Mouse (Mus musculus): ENCODE results near the gene Acr. TPM values are rescaled to one million over a fixed set of nuclear protein-coding genes. Genes with fewer than 3 reads are reported as not detected.

Gene Acr
- polyA plus RNA-seq, 1 experiment from 2014 or later: 0.93 TPM

DNA sequence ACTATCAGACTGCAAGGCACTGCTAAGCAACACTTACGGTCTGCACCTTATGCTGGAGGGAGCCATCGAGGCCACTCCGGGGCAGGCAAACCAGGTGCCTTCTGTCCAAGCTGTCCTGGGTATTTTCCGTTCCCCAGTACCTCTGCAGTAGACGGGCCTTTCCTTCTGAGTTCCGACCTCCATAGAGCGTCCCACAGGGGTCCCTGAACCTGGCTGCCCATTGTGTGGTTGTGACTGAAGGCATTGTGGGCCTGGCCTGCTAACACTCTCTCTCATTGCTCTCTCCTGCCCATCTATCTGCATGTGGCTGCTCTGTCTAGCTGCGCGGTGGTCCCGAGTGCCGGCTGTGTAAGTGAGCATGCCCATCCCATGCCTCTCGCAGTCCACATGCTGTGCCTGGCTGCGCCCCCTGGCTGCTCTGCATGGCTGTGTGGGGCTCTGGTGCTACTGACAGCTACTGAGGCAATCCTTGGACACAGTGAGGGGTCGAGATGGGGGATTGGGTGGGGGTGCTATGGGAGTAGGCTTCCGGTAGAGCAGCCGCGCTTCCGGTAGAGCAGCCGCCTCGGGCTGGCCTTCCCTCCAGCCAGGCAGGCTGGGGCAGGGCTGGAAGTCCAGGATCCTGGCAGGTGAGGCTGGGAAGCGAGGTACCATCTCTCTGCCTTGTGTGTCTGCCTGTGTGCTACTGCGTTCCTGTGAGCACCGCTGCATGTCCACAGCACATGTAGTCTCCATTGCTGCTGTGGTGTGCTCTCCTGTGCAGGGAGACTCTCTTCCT is 11.5 kb upstream of the Acr start:
- ATAC-seq: peak; percentile 34
- Histone ChIP-seq H3K27ac (ENCODE audit: low read depth, low read length) (no peak overlapping the region), H3K36me3 (ENCODE audit: control insufficient read depth, insufficient read depth, low read length) (0 out of 2 replicates have a peak, but pooled peaks cover 3% of the 10 kb centered on the region), H3K4me2 (ENCODE audit: low read length) (peak overlapping the region; percentile 10; the same call in 1 of the 2 replicates), H3K4me3 (ENCODE audit: low read length) (no peak overlapping the region), H3K9ac (ENCODE audit: low read depth, low read length) (no peak overlapping the region; the same call in 1 of the 2 replicates), H3K9me3 (ENCODE audit: control insufficient read depth, low read length) (no peaks in the 10 kb centered on the region), H3K4me1 (ENCODE audit: control insufficient read depth, insufficient read depth, low read depth, low read length) (peaks cover 8% of the 10 kb centered on the region), H3K27me3 (replicated peaks; ENCODE audit: control insufficient read depth, insufficient read depth, low read length) (peaks cover 8% of the 10 kb centered on the region)
- WGBS: 28% methylated on average over 22 of the region's 23 CpGs

- H3K4me3 ChIP-seq (ENCODE audit: low read length): peak overlapping the region; percentile 10; the same call in 1 of the 2 replicates
- ATAC-seq: no peak
- 15% methylated on average over 36 of the region's 40 CpGs for WGBS
Observed at GRCm38 (mm10) chr15:89557179-89557995, 10.7 kb upstream of the Acr start.

GRCm38 (mm10) chr15:89557996-89558390 is 10.1 kb upstream of the Acr start:
- Histone ChIP-seq H3K9ac (ENCODE audit: low read depth, low read length) (no peak overlapping the region; the same call in 1 of the 2 replicates), H3K36me3 (ENCODE audit: control insufficient read depth, insufficient read depth, low read length) (no peaks in the 10 kb centered on the region), H3K4me3 (ENCODE audit: low read length) (peak overlapping the region; percentile 10; the same call in 1 of the 2 replicates), H3K27ac (ENCODE audit: low read depth, low read length) (no peak overlapping the region), H3K27me3 (replicated peaks; ENCODE audit: control insufficient read depth, insufficient read depth, low read length) (peaks cover 8% of the 10 kb centered on the region), H3K9me3 (ENCODE audit: control insufficient read depth, low read length) (no peaks in the 10 kb centered on the region), H3K4me1 (ENCODE audit: control insufficient read depth, insufficient read depth, low read depth, low read length) (peaks cover 8% of the 10 kb centered on the region), H3K4me2 (ENCODE audit: low read length) (peak overlapping the region; percentile 33)
- WGBS: 8% methylated on average over 34 of the region's 34 CpGs
- ATAC-seq: 0 out of 2 replicates have a peak, but pooled peaks have one; percentile 9

More at GRCm38 (mm10) chr15:89557179-89557995, 10.7 kb upstream of the Acr start:
- Histone ChIP-seq H3K9me3 (ENCODE audit: control insufficient read depth, low read length) (no peaks in the 10 kb centered on the region), H3K9ac (ENCODE audit: low read depth, low read length) (no peak overlapping the region), H3K27ac (ENCODE audit: low read depth, low read length) (no peak overlapping the region), H3K4me1 (ENCODE audit: control insufficient read depth, insufficient read depth, low read depth, low read length) (peaks cover 8% of the 10 kb centered on the region), H3K36me3 (ENCODE audit: control insufficient read depth, insufficient read depth, low read length) (no peaks in the 10 kb centered on the region), H3K4me2 (ENCODE audit: low read length) (peak overlapping the region; percentile 33), H3K27me3 (replicated peaks; ENCODE audit: control insufficient read depth, insufficient read depth, low read length) (peaks cover 8% of the 10 kb centered on the region)

DNA sequence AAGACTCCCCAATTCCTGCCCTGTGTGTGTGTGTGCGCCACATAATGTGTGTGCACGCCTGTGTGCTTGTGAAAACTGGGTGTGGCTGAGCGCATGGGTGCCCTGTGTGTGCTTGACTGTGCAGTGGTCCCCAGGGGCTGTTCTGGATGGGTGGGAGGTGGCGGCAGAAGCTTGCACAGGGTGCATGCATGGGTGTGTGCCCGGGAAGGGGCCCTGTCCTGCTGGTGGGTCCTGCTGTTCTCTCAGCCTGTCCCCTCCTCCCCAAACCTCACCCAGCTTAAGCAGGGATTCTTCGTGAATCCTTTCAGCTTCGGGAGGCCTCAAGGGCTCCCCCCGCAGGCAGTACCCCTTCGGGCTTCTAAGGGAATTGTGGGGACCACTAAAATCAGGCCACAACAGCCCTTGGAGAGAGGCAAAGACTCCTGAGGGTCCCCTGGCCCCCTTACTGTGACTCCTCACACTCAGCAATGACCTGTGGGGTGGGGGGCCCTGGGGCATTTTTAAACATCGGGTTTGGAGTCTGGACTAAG is 8.9 kb upstream of the Acr start:
- no peak overlapping the region for H3K4me2 ChIP-seq (ENCODE audit: low read length)
- 50% methylated on average over 10 of the region's 10 CpGs for WGBS
- no peak overlapping the region for H3K9ac ChIP-seq (ENCODE audit: low read depth, low read length)
- no peak overlapping the region for H3K27ac ChIP-seq (ENCODE audit: low read depth, low read length)
- ATAC-seq: 0 out of 2 replicates have a peak, but pooled peaks have one; percentile 24
- peaks cover 8% of the 10 kb centered on the region for H3K27me3 ChIP-seq (replicated peaks; ENCODE audit: control insufficient read depth, insufficient read depth, low read length)
- H3K4me1 ChIP-seq (ENCODE audit: control insufficient read depth, insufficient read depth, low read depth, low read length): peaks cover 8% of the 10 kb centered on the region
- H3K4me3 ChIP-seq (ENCODE audit: low read length): no peak overlapping the region
- H3K9me3 ChIP-seq (ENCODE audit: control insufficient read depth, low read length): no peaks in the 10 kb centered on the region
- no peaks in the 10 kb centered on the region for H3K36me3 ChIP-seq (ENCODE audit: control insufficient read depth, insufficient read depth, low read length)

- Histone ChIP-seq H3K9me3 (ENCODE audit: control insufficient read depth, low read length) (no peaks in the 10 kb centered on the region), H3K9ac (ENCODE audit: low read depth, low read length) (no peak overlapping the region), H3K27me3 (replicated peaks; ENCODE audit: control insufficient read depth, insufficient read depth, low read length) (no peaks in the 10 kb centered on the region), H3K4me1 (ENCODE audit: control insufficient read depth, insufficient read depth, low read depth, low read length) (no peaks in the 10 kb centered on the region), H3K36me3 (ENCODE audit: control insufficient read depth, insufficient read depth, low read length) (no peaks in the 10 kb centered on the region), H3K4me2 (ENCODE audit: low read length) (no peak overlapping the region), H3K27ac (ENCODE audit: low read depth, low read length) (no peak overlapping the region), H3K4me3 (ENCODE audit: low read length) (no peak overlapping the region)
- ATAC-seq: no peak
- WGBS: 82% methylated on average over 8 of the region's 8 CpGs
Observed at GRCm38 (mm10) chr15:89572147-89572546, 4.0 kb downstream of the Acr start.

DNA sequence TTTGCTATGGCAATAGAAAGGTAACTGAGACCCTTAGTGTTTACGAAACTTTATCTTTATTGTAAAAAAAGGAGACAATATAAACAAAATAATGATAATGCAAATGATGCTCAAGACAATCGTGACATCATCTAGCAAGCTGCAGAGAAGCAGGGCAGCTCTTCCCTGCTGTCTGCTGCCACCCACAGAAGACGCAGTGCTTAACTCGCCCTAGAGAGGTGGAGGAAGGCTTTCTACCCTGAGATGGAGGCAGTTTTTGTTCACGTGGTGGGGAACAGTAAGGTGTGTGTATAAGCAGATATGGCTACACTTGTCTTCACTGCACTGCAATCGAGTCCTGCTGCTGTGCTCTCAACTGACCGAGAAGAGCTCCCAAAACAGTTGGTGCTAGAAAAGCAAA is 14.4 kb downstream of the Acr start:
- 89% methylated on average over 7 of the region's 7 CpGs for WGBS
- H3K27me3 ChIP-seq (replicated peaks; ENCODE audit: control insufficient read depth, insufficient read depth, low read length): no peaks in the 10 kb centered on the region
- ATAC-seq: no peak

DNA sequence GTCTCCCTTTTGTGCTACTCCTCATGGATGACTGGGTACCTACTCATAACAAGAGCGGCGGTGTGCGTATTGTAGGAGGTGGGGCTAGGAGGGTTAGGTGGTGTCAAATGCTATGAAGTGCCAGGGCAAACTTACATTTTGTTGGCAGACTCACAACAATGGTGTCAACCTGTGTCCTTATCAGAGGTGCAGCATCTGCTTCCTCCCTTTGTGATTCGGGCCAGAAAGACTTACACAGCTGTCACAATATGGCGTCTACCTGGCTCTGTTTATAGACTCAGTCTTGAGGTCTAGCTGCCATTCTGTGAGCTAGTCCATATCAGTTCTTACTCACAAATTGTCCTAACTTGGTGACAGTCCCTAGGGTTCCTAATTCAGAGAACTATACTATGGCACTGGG is 17.0 kb downstream of the Acr start:
- no peaks in the 10 kb centered on the region for H3K9me3 ChIP-seq (ENCODE audit: control insufficient read depth, low read length)
- peaks cover 11% of the 10 kb centered on the region for H3K36me3 ChIP-seq (ENCODE audit: control insufficient read depth, insufficient read depth, low read length)
- no peak overlapping the region for H3K4me3 ChIP-seq (ENCODE audit: low read length)
- 86% methylated on average over 5 of the region's 5 CpGs for WGBS
- H3K4me2 ChIP-seq (ENCODE audit: low read length): no peak overlapping the region
- ATAC-seq: no peak
- H3K4me1 ChIP-seq (ENCODE audit: control insufficient read depth, insufficient read depth, low read depth, low read length): peaks cover 1% of the 10 kb centered on the region
- H3K27me3 ChIP-seq (replicated peaks; ENCODE audit: control insufficient read depth, insufficient read depth, low read length): no peaks in the 10 kb centered on the region
- H3K27ac ChIP-seq (ENCODE audit: low read depth, low read length): no peak overlapping the region
- no peak overlapping the region for H3K9ac ChIP-seq (ENCODE audit: low read depth, low read length)

More for the DNA sequence above, 14.4 kb downstream of the Acr start:
- no peaks in the 10 kb centered on the region for H3K4me1 ChIP-seq (ENCODE audit: control insufficient read depth, insufficient read depth, low read depth, low read length)
- no peak overlapping the region for H3K9ac ChIP-seq (ENCODE audit: low read depth, low read length)
- H3K4me3 ChIP-seq (ENCODE audit: low read length): no peak overlapping the region
- no peaks in the 10 kb centered on the region for H3K9me3 ChIP-seq (ENCODE audit: control insufficient read depth, low read length)
- H3K27ac ChIP-seq (ENCODE audit: low read depth, low read length): no peak overlapping the region
- peaks cover 11% of the 10 kb centered on the region for H3K36me3 ChIP-seq (ENCODE audit: control insufficient read depth, insufficient read depth, low read length)
- no peak overlapping the region for H3K4me2 ChIP-seq (ENCODE audit: low read length)

- ATAC-seq: no peak
- H3K36me3 ChIP-seq (ENCODE audit: control insufficient read depth, insufficient read depth, low read length): peaks cover 11% of the 10 kb centered on the region
- WGBS: 89% methylated on average over 11 of the region's 11 CpGs
- no peaks in the 10 kb centered on the region for H3K9me3 ChIP-seq (ENCODE audit: control insufficient read depth, low read length)
- no peaks in the 10 kb centered on the region for H3K27me3 ChIP-seq (replicated peaks; ENCODE audit: control insufficient read depth, insufficient read depth, low read length)
- no peak overlapping the region for H3K27ac ChIP-seq (ENCODE audit: low read depth, low read length)
- H3K9ac ChIP-seq (ENCODE audit: low read depth, low read length): no peak overlapping the region
- peaks cover 7% of the 10 kb centered on the region for H3K4me1 ChIP-seq (ENCODE audit: control insufficient read depth, insufficient read depth, low read depth, low read length)
- H3K4me3 ChIP-seq (ENCODE audit: low read length): no peak overlapping the region
- no peak overlapping the region for H3K4me2 ChIP-seq (ENCODE audit: low read length)
Observed at GRCm38 (mm10) chr15:89585631-89586030, 17.5 kb downstream of the Acr start.

DNA sequence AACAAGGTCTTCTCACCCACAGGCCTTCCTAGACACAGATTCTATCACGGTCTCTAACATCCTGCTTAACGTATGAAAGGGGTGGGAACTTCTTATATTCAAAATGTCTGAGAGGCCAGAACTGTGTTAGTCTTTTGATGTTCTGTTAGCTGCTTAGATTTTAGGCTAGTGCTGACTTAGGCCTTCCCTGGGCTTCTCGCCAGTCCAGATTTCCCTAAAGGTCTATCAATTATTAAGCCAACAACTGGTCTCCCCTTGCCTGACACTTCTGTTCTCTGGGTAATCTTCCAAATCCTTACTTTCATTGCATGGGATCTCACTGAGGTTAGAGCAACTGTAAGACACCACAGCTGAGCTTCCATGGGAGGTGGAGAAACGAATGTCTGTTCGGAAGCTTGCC is 21.0 kb downstream of the Acr start:
- no peak overlapping the region for H3K4me3 ChIP-seq (ENCODE audit: low read length)
- H3K36me3 ChIP-seq (ENCODE audit: control insufficient read depth, insufficient read depth, low read length): no peaks in the 10 kb centered on the region
- H3K9ac ChIP-seq (ENCODE audit: low read depth, low read length): no peak overlapping the region
- ATAC-seq: no peak
- no peaks in the 10 kb centered on the region for H3K27me3 ChIP-seq (replicated peaks; ENCODE audit: control insufficient read depth, insufficient read depth, low read length)
- WGBS: 78% methylated on average over 5 of the region's 5 CpGs
- no peaks in the 10 kb centered on the region for H3K9me3 ChIP-seq (ENCODE audit: control insufficient read depth, low read length)
- H3K4me2 ChIP-seq (ENCODE audit: low read length): no peak overlapping the region
- peaks cover 14% of the 10 kb centered on the region for H3K4me1 ChIP-seq (ENCODE audit: control insufficient read depth, insufficient read depth, low read depth, low read length)
- no peak overlapping the region for H3K27ac ChIP-seq (ENCODE audit: low read depth, low read length)

All from hindbrain, embryonic 16.5 days (tissue).